Mouse (Mus musculus) ES-Bruce4 (cell line): ENCODE measurements at regions not wholly inside any gene's neighbourhood (a gene's known extent, or its start where the extent isn't known, plus 50 kb on each side); places are given as distances from the start of the nearest gene placed in this dataset.

Experiments used
- CTCF ChIP-seq: IDR thresholded peaks from one replicate; pipeline ENCODE4 v1.8.1; 2011; ENCODE audit warnings: low read depth, low read length
- EP300 ChIP-seq: IDR thresholded peaks from 2 replicates; pipeline ENCODE4 v1.6.1; 2011; ENCODE audit warnings: low read depth, low read length; ENCODE audit not compliant: insufficient read depth

DNA sequence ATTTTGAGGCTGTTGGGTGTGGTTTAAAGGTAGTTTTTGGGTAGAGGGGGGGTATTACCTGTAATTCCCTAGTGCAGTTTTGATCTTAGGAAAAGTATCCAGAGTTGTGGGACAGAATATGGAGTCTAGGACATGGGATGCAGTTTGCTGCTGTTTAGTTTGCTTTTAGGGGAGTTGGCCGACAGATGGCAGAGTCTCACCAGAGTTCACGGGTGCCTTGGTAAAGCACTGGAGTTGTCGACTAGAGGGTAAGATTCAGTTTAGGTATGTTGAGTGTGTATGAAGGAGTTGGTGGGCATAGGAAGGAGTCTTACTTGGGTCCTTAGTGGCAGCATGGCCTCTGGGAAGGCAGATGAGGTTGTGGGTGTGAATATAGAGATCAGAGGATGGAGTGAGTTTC, 168.4 kb upstream of the Ppp6c start:
- TF ChIP-seq EP300 (no peak), CTCF (peak; percentile 35)
